Mouse (Mus musculus) kidney, adult 2 months (tissue): ENCODE measurements at regions not wholly inside any gene's neighbourhood (a gene's known extent, or its start where the extent isn't known, plus 50 kb on each side); places are given as distances from the start of the nearest gene placed in this dataset.

Source experiments
- DNase-seq: peaks from one replicate; pipeline ENCODE4 v3.0.0; 2021
- H3K27ac ChIP-seq: fragments of 200-500 bp; 2 replicates; pipeline ENCODE4 v1.5.1; 2012; ENCODE audit warnings: low read depth, low read length, control low read depth, inconsistent platforms; ENCODE audit not compliant: insufficient read depth
- H3K27me3 ChIP-seq: fragments of 200-500 bp; replicated peaks from 2 replicates; pipeline ENCODE4 v1.6.1; 2012; ENCODE audit warnings: mild to moderate bottlenecking, moderate library complexity, low read length, inconsistent platforms; ENCODE audit not compliant: control insufficient read depth, insufficient read depth
- H3K36me3 ChIP-seq: fragments of 200-500 bp; 2 replicates; pipeline ENCODE4 v1.6.1; 2012; ENCODE audit warnings: mild to moderate bottlenecking, moderate library complexity, low read length, inconsistent platforms; ENCODE audit not compliant: control insufficient read depth, insufficient read depth
- H3K4me1 ChIP-seq: fragments of 200-500 bp; 2 replicates; pipeline ENCODE4 v1.6.1; 2011; ENCODE audit warnings: low read length; ENCODE audit not compliant: control insufficient read depth, insufficient read depth
- H3K4me3 ChIP-seq: fragments of 200-500 bp; 2 replicates; pipeline ENCODE4 v1.5.1; 2011; ENCODE audit warnings: mild to moderate bottlenecking, low read depth, low read length, control low read depth; ENCODE audit not compliant: insufficient read depth
- CTCF ChIP-seq: fragments of 200-500 bp; conservative IDR thresholded peaks from 2 replicates; pipeline ENCODE4 v1.5.1; 2011; ENCODE audit warnings: low read depth, mild to moderate bottlenecking, control low read depth, low read length, moderate library complexity, mixed read lengths; ENCODE audit not compliant: insufficient read depth, insufficient read length
- POLR2A ChIP-seq: fragments of 200-500 bp; IDR thresholded peaks from one replicate; pipeline ENCODE4 v1.6.1; 2011; ENCODE audit warnings: low read depth, low read length, control low read depth
- WGBS: fragments of 180-500 bp; shearing (Covaris S2); methylation state at CpG from one replicate; pipeline ENCODE4 v1.1.7; 2018; 5-methylcytosine and 5-hydroxymethylcytosine counted together

DNA sequence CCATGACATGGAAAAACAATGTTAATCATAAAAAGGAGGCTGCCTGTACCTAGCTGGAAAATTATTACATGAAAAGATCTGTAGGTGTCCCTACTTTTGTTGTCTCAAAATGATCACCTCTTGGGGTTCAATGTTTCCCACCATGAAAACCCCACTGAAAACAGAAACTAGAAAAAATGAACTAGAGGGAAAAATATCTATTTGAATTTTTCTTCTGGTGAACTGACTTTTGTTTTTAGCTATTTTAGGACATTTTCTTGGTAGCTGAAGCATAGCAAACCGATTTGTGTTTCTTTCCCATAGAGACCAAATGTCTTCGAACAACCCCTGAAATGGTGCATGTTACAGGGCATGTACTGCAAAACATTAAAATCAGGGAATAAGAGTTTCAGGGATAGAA is 518.2 kb upstream of the A1bg start:
- H3K27me3 ChIP-seq, result no peaks in the 10 kb centered on the region; the same call in 1 of the 2 replicates
- H3K27ac ChIP-seq, result no peak overlapping the region
- no peak overlapping the region for H3K4me3 ChIP-seq
- H3K4me1 ChIP-seq, result no peaks in the 10 kb centered on the region
- no peak for TF ChIP-seq POLR2A
- no peak for DNase-seq
- WGBS, result 85% methylated on average over 2 of the region's 2 CpGs
- H3K36me3 ChIP-seq, result no peaks in the 10 kb centered on the region

DNA sequence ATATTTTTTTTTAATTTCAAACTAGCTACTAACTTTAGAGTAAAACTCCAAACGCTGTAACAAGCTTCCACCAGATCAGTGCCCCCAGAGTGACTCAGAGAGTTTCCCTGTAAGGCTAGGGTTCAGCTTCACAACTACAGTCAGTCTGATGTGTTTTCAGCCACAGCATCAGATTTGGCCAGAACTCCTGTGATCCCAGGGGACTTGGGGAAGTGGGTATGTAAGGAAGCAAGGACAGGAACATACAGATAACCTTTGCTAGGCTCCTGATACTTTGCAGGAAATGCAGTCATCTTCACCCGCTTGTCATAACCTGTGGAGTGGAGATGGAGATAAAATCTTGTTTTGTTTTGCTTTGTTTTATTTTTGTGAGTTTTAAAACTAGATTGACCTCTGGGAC is 517.5 kb upstream of the A1bg start:
- H3K27ac ChIP-seq, result no peak overlapping the region
- no peaks in the 10 kb centered on the region for H3K36me3 ChIP-seq
- DNase-seq, result peak; percentile 64
- H3K4me3 ChIP-seq, result no peak overlapping the region
- no peaks in the 10 kb centered on the region; the same call in 1 of the 2 replicates for H3K27me3 ChIP-seq
- TF ChIP-seq POLR2A, result no peak
- TF ChIP-seq CTCF, result no peak
- 71% methylated on average over 2 of the region's 2 CpGs for WGBS
- H3K4me1 ChIP-seq, result no peaks in the 10 kb centered on the region

DNA sequence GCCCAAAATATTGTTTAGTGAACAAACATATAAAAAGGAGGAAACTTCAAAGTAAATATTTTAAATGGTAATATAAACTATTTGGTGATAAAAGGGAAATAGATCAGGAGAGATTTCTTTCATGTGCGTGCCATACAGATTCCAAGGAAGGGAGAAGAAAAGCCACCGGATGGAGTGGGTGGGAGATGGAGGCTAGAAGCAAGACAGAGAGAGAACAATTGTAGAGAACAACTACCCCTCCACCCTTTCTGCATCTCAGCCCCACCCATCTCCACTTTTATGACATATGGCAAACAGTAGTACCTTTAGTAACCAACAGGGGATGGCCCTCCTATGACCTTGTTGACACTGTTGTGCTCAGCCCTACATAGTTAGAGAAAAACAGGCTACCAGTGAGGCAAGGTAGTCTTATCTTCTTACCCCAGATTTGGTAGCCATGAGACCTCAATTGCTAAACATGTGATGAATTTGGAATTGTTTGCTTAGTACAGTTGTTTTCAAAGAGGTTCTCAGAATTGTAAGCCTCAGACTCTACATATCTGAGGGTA is 516.9 kb upstream of the A1bg start:
- H3K4me3 ChIP-seq, result no peak overlapping the region
- TF ChIP-seq POLR2A (no peak), CTCF (no peak)
- H3K27ac ChIP-seq, result no peak overlapping the region
- H3K4me1 ChIP-seq, result no peaks in the 10 kb centered on the region
- WGBS, result 73% methylated on average over 2 of the region's 2 CpGs
- no peaks in the 10 kb centered on the region for H3K36me3 ChIP-seq
- no peaks in the 10 kb centered on the region; the same call in 1 of the 2 replicates for H3K27me3 ChIP-seq
- DNase-seq, result no peak

DNA sequence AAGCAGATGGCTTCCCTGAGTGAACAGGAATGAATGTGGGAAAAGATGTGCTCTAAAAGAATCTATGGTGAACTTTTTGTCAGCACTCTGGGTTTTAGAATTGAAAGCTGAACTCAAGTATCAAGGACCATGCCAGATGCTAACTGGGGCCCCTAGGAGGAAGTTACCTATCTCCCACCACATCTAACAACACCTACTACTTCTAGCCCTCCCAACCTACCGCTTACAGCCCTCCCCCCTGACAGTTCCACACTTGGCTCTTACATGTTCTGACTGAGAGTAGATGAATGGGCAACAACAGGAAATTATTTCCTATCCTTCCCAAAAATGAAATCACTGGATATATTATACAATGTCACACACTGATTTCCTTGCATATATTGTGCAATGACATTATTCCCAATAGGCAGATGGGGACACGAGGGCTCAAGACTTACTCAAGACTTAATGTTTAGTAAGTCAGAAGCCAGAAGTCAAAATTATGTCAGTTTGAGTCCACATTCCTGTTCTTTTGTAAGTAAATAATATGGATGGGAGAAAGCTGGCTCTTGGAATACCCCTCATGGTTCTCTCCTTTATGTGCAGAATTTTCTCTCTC is 506.1 kb upstream of the A1bg start:
- no peak overlapping the region for H3K27ac ChIP-seq
- WGBS, result 79% methylated on average over 2 of the region's 2 CpGs
- no peak for TF ChIP-seq CTCF
- TF ChIP-seq POLR2A, result no peak

GRCm38 (mm10) chr15:61422989-61423388 is 500.2 kb upstream of the A1bg start:
- Histone ChIP-seq H3K4me3 (no peak overlapping the region), H3K27me3 (no peaks in the 10 kb centered on the region), H3K4me1 (no peaks in the 10 kb centered on the region), H3K27ac (no peak overlapping the region), H3K36me3 (no peaks in the 10 kb centered on the region)
- 69% methylated on average over 5 of the region's 5 CpGs for WGBS
- DNase-seq, result no peak
- TF ChIP-seq CTCF (no peak), POLR2A (no peak)

More for the DNA sequence above, 506.1 kb upstream of the A1bg start:
- no peak for DNase-seq
- Histone ChIP-seq H3K4me3 (no peak overlapping the region), H3K27me3 (no peaks in the 10 kb centered on the region), H3K36me3 (no peaks in the 10 kb centered on the region), H3K4me1 (no peaks in the 10 kb centered on the region)

DNA sequence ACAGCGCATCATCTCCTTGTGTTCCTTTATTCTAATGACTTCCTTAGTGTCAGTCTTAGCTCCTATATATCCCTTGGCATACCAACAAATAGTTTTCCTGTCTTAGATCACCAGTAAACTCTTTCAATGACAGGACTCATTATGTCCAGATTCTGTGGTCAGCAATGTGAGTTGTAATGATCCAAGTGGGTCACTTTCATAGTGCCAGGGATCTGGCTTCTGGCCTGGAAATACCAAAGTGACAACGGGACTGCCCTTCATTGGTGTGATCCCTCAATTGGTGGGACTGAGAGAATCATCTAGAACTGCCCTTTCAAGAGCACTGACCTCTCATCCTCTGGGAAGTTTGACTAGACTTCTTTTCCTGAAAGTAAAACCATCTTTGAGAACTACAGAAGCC is 494.7 kb upstream of the A1bg start:
- no peak overlapping the region for H3K27ac ChIP-seq
- no peaks in the 10 kb centered on the region for H3K4me1 ChIP-seq
- H3K36me3 ChIP-seq, result no peaks in the 10 kb centered on the region
- TF ChIP-seq CTCF (no peak), POLR2A (no peak)
- no peaks in the 10 kb centered on the region for H3K27me3 ChIP-seq
- DNase-seq, result no peak
- H3K4me3 ChIP-seq, result no peak overlapping the region
- WGBS, result 88% methylated on average over 2 of the region's 2 CpGs

GRCm38 (mm10) chr15:61416841-61417240 is 494.0 kb upstream of the A1bg start:
- no peaks in the 10 kb centered on the region for H3K27me3 ChIP-seq
- no peak for TF ChIP-seq POLR2A
- TF ChIP-seq CTCF, result no peak
- WGBS, result 82% methylated on average over 3 of the region's 3 CpGs

GRCm38 (mm10) chr15:61415626-61416025 is 492.8 kb upstream of the A1bg start:
- Histone ChIP-seq H3K27ac (no peak overlapping the region), H3K4me1 (no peaks in the 10 kb centered on the region), H3K27me3 (no peaks in the 10 kb centered on the region), H3K36me3 (no peaks in the 10 kb centered on the region), H3K4me3 (no peak overlapping the region)
- no peak for TF ChIP-seq POLR2A
- TF ChIP-seq CTCF, result no peak
- 75% methylated on average over 1 of the region's 1 CpGs for WGBS
- DNase-seq, result peak; percentile 30

More at GRCm38 (mm10) chr15:61416841-61417240, 494.0 kb upstream of the A1bg start:
- Histone ChIP-seq H3K4me3 (no peak overlapping the region), H3K36me3 (no peaks in the 10 kb centered on the region), H3K4me1 (no peaks in the 10 kb centered on the region), H3K27ac (no peak overlapping the region)
- no peak for DNase-seq
